In genomic region chr8:94645202-94645601, GRCm38 (mm10) we compare ENCODE assay signal across 37 mouse cellular contexts. TPM values are rescaled to one million over a fixed set of nuclear protein-coding genes. Genes with fewer than 3 reads are reported as not detected.
"Had no signal": no experiment of that assay in that cellular context is flagged by ENCODE, and none has a peak within 500 bp of the region (broad histone marks: within the 10 kb centered on the region; RNA-seq: fewer than 3 reads in every experiment).

No protein-coding gene starts in this region.

- H3K9ac ChIP-seq: heart, embryonic 12.5 days; heart, embryonic 13.5 days; heart, embryonic 15.5 days; hindbrain, embryonic 12.5 days; hindbrain, embryonic 13.5 days; hindbrain, embryonic 14.5 days; hindbrain, embryonic 15.5 days; intestine, embryonic 15.5 days; kidney, embryonic 15.5 days had no signal

- H3K27ac ChIP-seq: heart, embryonic 10.5 days; heart, embryonic 13.5 days; heart, embryonic 15.5 days; hindbrain, embryonic 10.5 days; hindbrain, embryonic 12.5 days; hindbrain, embryonic 13.5 days; hindbrain, embryonic 14.5 days; hindbrain, embryonic 15.5 days; hindbrain, postnatal 0 days; intestine, embryonic 15.5 days; kidney, embryonic 15.5 days; kidney, postnatal 0 days; layer of hippocampus, adult 2 months; left cerebral cortex, adult 2 months had no signal

- DNase-seq: heart, postnatal 10 days; heart, postnatal 14 days; heart, postnatal 36 days; heart, postnatal 4 days; kidney, adult 11 months; kidney, adult 18-20 months; kidney, adult 2 months; kidney, adult 8-10 months; kidney, adult 9 months; kidney, postnatal 10 days; kidney, postnatal 14 days; kidney, postnatal 25 days; kidney, postnatal 36 days; kidney, postnatal 4 days; layer of hippocampus, postnatal 36 days had no signal

- H3K9me3 ChIP-seq: heart, embryonic 10.5 days; heart, embryonic 12.5 days; heart, embryonic 13.5 days; heart, embryonic 15.5 days; hindbrain, embryonic 10.5 days; hindbrain, embryonic 12.5 days; hindbrain, embryonic 13.5 days; hindbrain, embryonic 15.5 days; intestine, embryonic 15.5 days; kidney, embryonic 15.5 days had no signal

- H3K4me1 ChIP-seq: heart, embryonic 10.5 days; heart, embryonic 12.5 days; heart, embryonic 13.5 days; heart, embryonic 15.5 days; hindbrain, embryonic 10.5 days; hindbrain, embryonic 12.5 days; hindbrain, embryonic 13.5 days; hindbrain, embryonic 15.5 days; intestine, embryonic 15.5 days; kidney, embryonic 15.5 days had no signal

- ATAC-seq: hindbrain, embryonic 16.5 days; hindbrain, postnatal 0 days; inflammation-experienced regulatory T-cells, adult 6 months; intestine, embryonic 15.5 days; intestine, embryonic 16.5 days; intestine, postnatal 0 days had no signal

- H3K27me3 ChIP-seq: heart, embryonic 12.5 days; heart, embryonic 13.5 days; heart, embryonic 15.5 days; hindbrain, embryonic 12.5 days; hindbrain, embryonic 13.5 days; hindbrain, embryonic 15.5 days; intestine, embryonic 15.5 days; kidney, embryonic 15.5 days had no signal

- H3K4me3 ChIP-seq: heart, embryonic 10.5 days; heart, embryonic 12.5 days; heart, embryonic 13.5 days; heart, embryonic 15.5 days; hindbrain, embryonic 10.5 days; hindbrain, embryonic 12.5 days; hindbrain, embryonic 13.5 days; hindbrain, embryonic 15.5 days; intestine, embryonic 15.5 days; kidney, embryonic 15.5 days; layer of hippocampus, adult 2 months; left cerebral cortex, adult 2 months had no signal

RNA-seq across cellular contexts. Expression of gene Pllp, which starts 50.9 kb away (rescaled TPM):
- total RNA-seq: hematopoietic stem cell, adult 5-6 weeks had no signal
- polyA plus RNA-seq: heart, embryonic 11.5 days; heart, embryonic 12.5 days; heart, embryonic 14.5 days had no signal
